Mouse (Mus musculus) intestine, postnatal 0 days (tissue): ENCODE measurements around the gene Gm42674. TPM values are rescaled to one million over a fixed set of nuclear protein-coding genes. Genes with fewer than 3 reads are reported as not detected.

Experiments used
- ATAC-seq: fragments of 200-750 bp; cut with Nextera tagmentation; 2 replicates; pipeline ENCODE4 v1.8.0; 2017; ENCODE audit warnings: mild to moderate bottlenecking, moderate TSS enrichment, moderate library complexity
- H3K27ac ChIP-seq: fragments of 300-500 bp; sonication (generic); 2 replicates; pipeline ENCODE4 v1.5.1; 2014; ENCODE audit warnings: mild to moderate bottlenecking, low read depth, low read length, moderate library complexity
- H3K27me3 ChIP-seq: fragments of 300-500 bp; sonication (generic); replicated peaks from 2 replicates; pipeline ENCODE4 v1.6.1; 2014; ENCODE audit warnings: low read length, mixed read lengths; ENCODE audit not compliant: control insufficient read depth, insufficient read depth
- H3K36me3 ChIP-seq: fragments of 300-500 bp; sonication (generic); 2 replicates; pipeline ENCODE4 v1.6.1; 2014; ENCODE audit warnings: mild to moderate bottlenecking, moderate library complexity; ENCODE audit not compliant: control insufficient read depth, insufficient read depth
- H3K4me1 ChIP-seq: fragments of 300-500 bp; sonication (generic); replicated peaks from 2 replicates; pipeline ENCODE4 v1.6.1; 2014; ENCODE audit warnings: antibody characterized with exemption, low read length, mixed read lengths; ENCODE audit not compliant: control insufficient read depth, insufficient read depth
- H3K4me2 ChIP-seq: fragments of 300-500 bp; sonication (generic); replicated peaks from 2 replicates; pipeline ENCODE4 v1.6.1; 2014; ENCODE audit warnings: low read depth, mild to moderate bottlenecking, moderate library complexity
- H3K4me3 ChIP-seq: fragments of 300-500 bp; sonication (generic); 2 replicates; pipeline ENCODE4 v1.5.1; 2014; ENCODE audit warnings: low read depth, low read length
- H3K9ac ChIP-seq: fragments of 300-500 bp; sonication (generic); 2 replicates; pipeline ENCODE4 v1.6.1; 2014; ENCODE audit warnings: mild to moderate bottlenecking, low read depth, low read length
- H3K9me3 ChIP-seq: fragments of 300-500 bp; sonication (generic); 2 replicates; pipeline ENCODE4 v1.6.1; 2016; ENCODE audit warnings: mixed run types; ENCODE audit not compliant: control insufficient read depth
- CTCF ChIP-seq: sonication (generic); IDR thresholded peaks from 2 replicates; pipeline ENCODE4 v1.5.1; 2016; ENCODE audit warnings: low read depth, mild to moderate bottlenecking, control low read depth, antibody characterized with exemption, moderate library complexity
- WGBS: fragments of 180-500 bp; shearing (Covaris S2); extraction: QIAGEN DNeasy Blood & Tissue Kit; methylation state at CpG from one replicate; pipeline ENCODE4 v1.1.7; 2014; 5-methylcytosine and 5-hydroxymethylcytosine counted together
- polyA plus RNA-seq: library from polyadenylated mRNA; unstranded; fragments of >200 nt; fragmentation: Nextera tagmentation; extraction: Ambion mirVana; gene quantifications from 2 replicates; pipeline ENCODE4 v1.2.1, GENCODE M21; 2015

The Gm42674 gene
- polyA plus RNA-seq, 1 experiment from 2014 or later, result not detected

DNA sequence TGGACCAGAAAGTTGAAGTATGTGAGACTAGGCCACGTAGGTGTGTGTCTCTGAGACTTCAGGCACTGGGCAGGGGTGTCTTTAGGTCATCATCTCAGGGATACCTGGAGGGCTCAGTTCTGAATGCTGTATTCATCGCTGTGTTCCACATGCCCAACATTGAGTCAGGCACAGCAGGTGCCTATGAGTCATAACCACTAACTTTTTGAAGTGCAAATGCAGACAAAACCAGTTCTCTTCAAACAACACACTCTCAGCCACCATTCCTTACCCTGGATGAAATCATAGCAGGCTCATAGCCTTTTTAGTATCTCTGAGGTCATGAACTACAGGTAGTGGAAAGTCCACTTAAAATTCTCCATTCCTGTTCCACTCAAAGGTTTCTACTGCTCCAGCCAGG lies 27.6 kb downstream of the Gm42674 start:
- H3K27me3 ChIP-seq, result no peaks in the 10 kb centered on the region
- no peak overlapping the region for H3K9ac ChIP-seq
- no peak for ATAC-seq
- 0 out of 2 replicates have a peak, but pooled peaks cover 5% of the 10 kb centered on the region for H3K4me1 ChIP-seq
- no peaks in the 10 kb centered on the region for H3K36me3 ChIP-seq
- no peak overlapping the region for H3K27ac ChIP-seq
- 82% methylated on average over 2 of the region's 2 CpGs for WGBS
- no peak for TF ChIP-seq CTCF
- H3K9me3 ChIP-seq, result no peaks in the 10 kb centered on the region
- no peak overlapping the region for H3K4me2 ChIP-seq
- H3K4me3 ChIP-seq, result no peak overlapping the region

DNA sequence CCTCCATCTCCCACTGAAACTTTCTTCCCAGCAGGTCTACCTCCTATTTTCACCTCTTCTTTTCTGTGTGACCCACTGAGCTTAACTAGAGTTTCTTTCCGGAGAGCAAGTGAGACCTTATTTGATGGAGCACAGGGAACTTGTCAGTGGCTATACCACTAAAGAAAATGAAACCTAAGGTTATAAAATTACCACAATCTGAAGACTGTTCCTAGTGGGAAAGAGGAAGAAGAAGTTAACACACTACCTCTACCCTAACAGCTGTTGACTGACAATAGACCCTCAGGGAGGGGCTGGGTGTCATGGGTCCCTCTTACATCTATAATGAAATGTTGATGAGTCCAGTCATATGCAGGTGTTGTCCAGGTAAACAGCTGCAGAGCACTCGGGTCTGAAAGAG lies 30.3 kb downstream of the Gm42674 start:
- WGBS, result 80% methylated on average over 2 of the region's 2 CpGs
- Histone ChIP-seq H3K27ac (no peak overlapping the region), H3K36me3 (no peaks in the 10 kb centered on the region), H3K4me3 (no peak overlapping the region), H3K27me3 (no peaks in the 10 kb centered on the region), H3K9me3 (no peaks in the 10 kb centered on the region), H3K4me2 (no peak overlapping the region), H3K9ac (no peak overlapping the region), H3K4me1 (no peaks in the 10 kb centered on the region)
- TF ChIP-seq CTCF, result no peak
- no peak for ATAC-seq

DNA sequence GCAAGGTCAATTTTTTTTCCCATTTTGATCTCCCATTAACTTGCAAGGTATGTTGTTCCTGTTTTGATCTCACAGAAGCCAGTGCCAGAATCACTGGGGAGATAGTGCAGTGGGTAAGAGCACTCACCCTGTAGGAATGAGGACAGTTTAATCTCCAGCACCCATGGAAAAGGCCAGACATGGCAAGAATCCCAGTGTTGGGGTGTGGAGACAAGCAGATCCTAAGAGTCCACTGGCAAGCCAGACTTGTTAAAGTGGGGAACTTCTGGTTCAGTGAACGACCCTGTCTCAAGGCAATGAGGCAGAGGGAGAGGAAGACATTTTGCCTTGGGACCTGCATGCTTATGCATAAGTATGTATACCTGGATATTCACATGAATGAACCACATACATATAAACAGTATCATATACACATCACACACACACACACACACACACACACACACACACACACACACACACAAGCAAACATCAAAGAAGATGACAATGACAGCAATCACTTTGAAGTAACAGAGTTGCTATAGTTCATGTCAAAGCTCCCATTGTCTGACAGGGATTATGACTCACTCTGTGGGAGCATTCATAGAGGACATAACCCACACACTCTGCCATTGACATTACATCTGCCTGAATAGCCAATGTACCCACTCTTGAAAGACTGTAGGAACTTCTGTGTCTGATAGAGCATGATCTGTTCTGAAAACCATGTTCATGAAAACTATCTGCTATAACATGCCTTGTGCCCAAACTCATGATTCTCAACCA lies 37.0 kb downstream of the Gm42674 start:
- Histone ChIP-seq H3K4me2 (no peak overlapping the region), H3K4me1 (no peaks in the 10 kb centered on the region), H3K27ac (no peak overlapping the region), H3K9ac (no peak overlapping the region), H3K9me3 (no peaks in the 10 kb centered on the region), H3K4me3 (no peak overlapping the region), H3K27me3 (no peaks in the 10 kb centered on the region), H3K36me3 (no peaks in the 10 kb centered on the region)
- WGBS, result 38% methylated on average over 1 of the region's 1 CpGs
- ATAC-seq, result no peak
- no peak for TF ChIP-seq CTCF

DNA sequence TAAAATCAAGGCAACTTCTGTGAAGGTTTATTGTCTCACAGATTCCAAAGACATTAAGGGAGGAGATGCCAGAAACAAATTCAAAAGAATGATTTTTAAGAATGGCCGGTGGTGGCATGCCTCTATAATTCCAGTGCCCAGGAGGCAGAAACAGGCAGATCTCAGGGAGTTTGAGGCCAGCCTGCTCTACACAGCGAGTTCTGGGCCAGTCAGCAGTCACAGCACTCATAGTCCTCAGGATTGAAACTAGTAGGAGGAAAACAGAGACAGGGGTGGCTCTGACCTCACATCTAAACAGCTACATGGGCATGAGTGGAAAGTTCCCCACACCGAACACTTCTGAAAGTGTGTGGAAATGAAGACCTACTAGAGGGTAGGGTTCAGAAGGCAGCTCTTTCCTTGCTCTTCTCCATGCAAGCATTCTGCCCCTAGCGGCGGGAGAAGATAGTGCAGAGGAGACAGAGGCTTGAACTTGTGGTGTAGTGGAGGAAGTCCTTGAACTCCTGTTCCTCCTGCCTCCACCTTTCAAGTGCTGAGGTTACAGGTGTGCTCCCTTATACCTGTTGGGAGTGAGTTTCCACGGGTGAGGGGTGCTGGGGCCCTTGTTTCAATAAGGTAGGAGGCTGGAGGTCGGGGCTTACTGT lies 37.9 kb downstream of the Gm42674 start:
- 57% methylated on average over 7 of the region's 7 CpGs for WGBS
- no peaks in the 10 kb centered on the region for H3K9me3 ChIP-seq
- no peak overlapping the region for H3K27ac ChIP-seq
- no peak overlapping the region for H3K9ac ChIP-seq
- no peak overlapping the region for H3K4me2 ChIP-seq
- H3K36me3 ChIP-seq, result no peaks in the 10 kb centered on the region
- ATAC-seq, result no peak
- H3K4me3 ChIP-seq, result no peak overlapping the region
- TF ChIP-seq CTCF, result peak; percentile 82
- H3K27me3 ChIP-seq, result no peaks in the 10 kb centered on the region
- H3K4me1 ChIP-seq, result no peaks in the 10 kb centered on the region

DNA sequence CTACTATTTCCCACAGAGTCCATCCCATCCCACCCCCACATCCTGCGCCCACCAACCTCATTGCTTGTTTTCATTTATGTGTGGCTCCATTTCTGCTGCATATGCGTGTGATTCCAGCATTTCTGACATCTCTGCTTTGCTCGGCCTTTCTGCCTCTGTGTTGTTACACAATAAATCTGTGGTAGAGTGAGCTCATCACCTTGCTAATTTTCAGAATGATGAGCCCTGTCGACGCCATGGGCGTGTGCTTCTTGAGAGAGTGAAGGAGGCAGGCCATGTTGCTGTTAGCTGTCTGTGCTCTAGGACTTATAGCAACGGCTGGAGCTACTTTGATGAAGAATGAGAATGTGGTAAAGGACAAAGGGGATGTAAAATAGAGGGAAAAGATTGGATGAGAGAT lies 39.3 kb downstream of the Gm42674 start:
- no peak overlapping the region for H3K9ac ChIP-seq
- H3K9me3 ChIP-seq, result no peaks in the 10 kb centered on the region
- no peak for ATAC-seq
- H3K4me1 ChIP-seq, result no peaks in the 10 kb centered on the region
- no peaks in the 10 kb centered on the region for H3K27me3 ChIP-seq
- 87% methylated on average over 7 of the region's 7 CpGs for WGBS
- no peak overlapping the region for H3K27ac ChIP-seq
- H3K4me2 ChIP-seq, result no peak overlapping the region
- H3K4me3 ChIP-seq, result no peak overlapping the region
- H3K36me3 ChIP-seq, result no peaks in the 10 kb centered on the region
- TF ChIP-seq CTCF, result no peak

DNA sequence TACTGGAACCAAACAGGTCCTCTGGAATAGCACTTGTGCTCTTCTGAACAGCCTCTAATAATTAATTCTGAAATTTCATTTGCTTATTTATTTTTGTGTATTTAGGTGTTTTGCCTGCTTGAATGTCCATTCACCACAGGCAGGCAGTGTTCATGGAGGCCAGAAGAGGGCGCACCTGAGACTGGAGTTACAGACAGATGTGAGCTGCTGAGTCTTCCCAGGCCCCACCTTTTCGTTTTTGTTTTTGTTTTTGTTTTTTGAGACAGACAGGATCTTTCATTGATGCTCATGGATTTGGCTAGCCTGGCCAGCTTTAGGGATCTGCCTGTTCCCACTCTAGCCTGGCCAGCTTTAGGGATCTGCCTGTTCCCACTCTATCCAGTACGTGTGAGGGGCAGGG lies 42.5 kb downstream of the Gm42674 start:
- 41% methylated on average over 3 of the region's 3 CpGs for WGBS

More for the DNA sequence above, 42.5 kb downstream of the Gm42674 start:
- Histone ChIP-seq H3K4me3 (no peak overlapping the region), H3K27ac (no peak overlapping the region), H3K4me2 (no peak overlapping the region), H3K27me3 (no peaks in the 10 kb centered on the region), H3K9me3 (no peaks in the 10 kb centered on the region), H3K36me3 (no peaks in the 10 kb centered on the region), H3K4me1 (no peaks in the 10 kb centered on the region), H3K9ac (no peak overlapping the region)
- TF ChIP-seq CTCF, result peak; percentile 77
- ATAC-seq, result no peak
